Mouse (Mus musculus): ENCODE measurements around the gene Timm13.

Timm13 gene

GRCm38 (mm10) chr10:80900318-80901247 is at the start of gene Timm13:
Timm13 (minus strand) TSS chr10:80900969.
- peak; percentile 99 to 100 for DNase-seq (ENCODE audit: low spot score in 2 of 2)

- no peak for DNase-seq (ENCODE audit: low spot score in 2 of 2)
These were observed 49.5 kb upstream of the Timm13 start for GRCm38 (mm10) chr10:80950314-80950713.

- no peak for DNase-seq (ENCODE audit: low spot score in 2 of 2)
These were observed 48.3 kb upstream of the Timm13 start for GRCm38 (mm10) chr10:80949081-80949480.

GRCm38 (mm10) chr10:80948570-80948969 is 47.8 kb upstream of the Timm13 start:
- no peak for DNase-seq (ENCODE audit: low spot score in 2 of 2)

- no peak for DNase-seq (ENCODE audit: low spot score in 2 of 2)
These were observed 47.0 kb upstream of the Timm13 start for GRCm38 (mm10) chr10:80947802-80948201.

GRCm38 (mm10) chr10:80946684-80947437 is 46.1 kb upstream of the Timm13 start:
- no peak for DNase-seq (ENCODE audit: low spot score in 2 of 2)

- no peak for DNase-seq (ENCODE audit: low spot score in 2 of 2)
These were observed 43.5 kb upstream of the Timm13 start for GRCm38 (mm10) chr10:80944231-80944630.

- no peak for DNase-seq (ENCODE audit: low spot score in 2 of 2)
These were observed 42.9 kb upstream of the Timm13 start for GRCm38 (mm10) chr10:80943701-80944100.

- DNase-seq (ENCODE audit: low spot score in 2 of 2) = no peak
These were observed 42.1 kb upstream of the Timm13 start for GRCm38 (mm10) chr10:80942919-80943318.

- no peak for DNase-seq (ENCODE audit: low spot score in 2 of 2)
These were observed 40.2 kb upstream of the Timm13 start for GRCm38 (mm10) chr10:80940988-80941347.

GRCm38 (mm10) chr10:80940320-80940987 is 39.7 kb upstream of the Timm13 start:
- no peak for DNase-seq (ENCODE audit: low spot score in 2 of 2)

- DNase-seq (ENCODE audit: low spot score in 2 of 2) = peak; percentile 74 to 82
These were observed 38.9 kb upstream of the Timm13 start for GRCm38 (mm10) chr10:80939671-80940070.

- DNase-seq (ENCODE audit: low spot score in 2 of 2) = no peak
These were observed 38.2 kb upstream of the Timm13 start for GRCm38 (mm10) chr10:80938831-80939550.

GRCm38 (mm10) chr10:80937646-80938045 is 36.9 kb upstream of the Timm13 start:
- no peak for DNase-seq (ENCODE audit: low spot score in 2 of 2)

- no peak for DNase-seq (ENCODE audit: low spot score in 2 of 2)
These were observed 36.0 kb upstream of the Timm13 start for GRCm38 (mm10) chr10:80936810-80937164.

GRCm38 (mm10) chr10:80936135-80936809 is 35.5 kb upstream of the Timm13 start:
- no peak for DNase-seq (ENCODE audit: low spot score in 2 of 2)

GRCm38 (mm10) chr10:80935698-80936097 is 34.9 kb upstream of the Timm13 start:
- DNase-seq (ENCODE audit: low spot score in 2 of 2) = no peak

GRCm38 (mm10) chr10:80935241-80935640 is 34.5 kb upstream of the Timm13 start:
- no peak for DNase-seq (ENCODE audit: low spot score in 2 of 2)

- no peak for DNase-seq (ENCODE audit: low spot score in 2 of 2)
These were observed 33.6 kb upstream of the Timm13 start for GRCm38 (mm10) chr10:80934136-80934985.

GRCm38 (mm10) chr10:80933421-80933979 is 32.7 kb upstream of the Timm13 start:
- no peak for DNase-seq (ENCODE audit: low spot score in 2 of 2)

Measured in left cerebral cortex, adult 9 months (tissue).